In the genomic region with DNA sequence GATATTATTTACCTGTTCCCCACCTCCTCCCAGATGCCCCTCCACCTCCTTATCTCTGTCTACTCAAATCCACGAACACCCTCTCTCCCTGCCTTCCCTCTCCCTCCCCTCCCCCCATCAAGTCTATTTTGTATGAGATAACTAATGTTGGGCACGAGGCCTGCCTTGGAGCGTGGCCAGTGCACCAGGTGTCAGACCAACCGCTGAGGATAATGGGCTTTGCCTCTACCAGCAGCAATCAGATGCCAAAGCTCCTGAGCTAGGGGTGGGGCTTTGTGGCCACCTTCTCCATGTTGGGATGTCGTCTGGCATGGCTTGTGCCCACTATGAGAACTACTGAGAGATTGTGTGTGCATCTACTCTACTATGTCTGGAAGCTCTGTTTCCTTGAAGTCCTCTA, we compare ENCODE assay signal across 13 mouse cellular contexts.
A peak's percentile ranks its signal among the peaks of the same experiment; 100 is the strongest.
DNase-seq lines count a peak whose midpoint lies in the region; ATAC-seq and TF ChIP-seq lines count a peak whose summit lies in the region.
"Had no signal": no experiment of that assay in that cellular context is flagged by ENCODE, and none has a peak within 500 bp of the region (broad histone marks: within the 10 kb centered on the region; RNA-seq: fewer than 3 reads in every experiment).

No protein-coding gene starts in this region.

- H3K4me1 ChIP-seq in forebrain, embryonic 10.5 days: peaks cover 74% of the 10 kb centered on the region
- H3K4me1 ChIP-seq in forebrain, embryonic 11.5 days (replicated peaks; ENCODE audit: control insufficient read depth, insufficient read depth, low read length): peaks cover 11% of the 10 kb centered on the region
- H3K4me1 ChIP-seq in embryonic facial prominence, embryonic 15.5 days: 0 out of 2 replicates have a peak, but pooled peaks cover 2% of the 10 kb centered on the region
- H3K4me1 ChIP-seq: liver, embryonic 12.5 days had no signal

- no peaks in the 10 kb centered on the region for H3K9me3 ChIP-seq in forebrain, embryonic 10.5 days
- H3K9me3 ChIP-seq in forebrain, embryonic 11.5 days (ENCODE audit: control insufficient read depth, low read length): no peaks in the 10 kb centered on the region
- no peaks in the 10 kb centered on the region for H3K9me3 ChIP-seq in embryonic facial prominence, embryonic 15.5 days (replicated peaks)
- H3K9me3 ChIP-seq: liver, embryonic 12.5 days had no signal

- no peak overlapping the region for H3K9ac ChIP-seq in forebrain, embryonic 11.5 days (ENCODE audit: low read length)
- no peak overlapping the region for H3K9ac ChIP-seq in embryonic facial prominence, embryonic 15.5 days
- H3K9ac ChIP-seq: liver, embryonic 12.5 days had no signal

- intact Hi-C loops in left cerebral cortex, postnatal 4 days (cut with DNase I): no loop called here
- intact Hi-C loops in left cerebral cortex, adult 2 months (cut with DNase I): no loop called here
- intact Hi-C loops in gastrocnemius, postnatal 36 days (cut with DNase I): no loop called here

- no peak for TF ChIP-seq CTCF in left cerebral cortex, adult 2 months (IDR thresholded peaks at IDR 0.05)

- H3K4me2 ChIP-seq in forebrain, embryonic 11.5 days (ENCODE audit: low read depth, low read length, severe bottlenecking): no peak overlapping the region
- no peak overlapping the region for H3K4me2 ChIP-seq in embryonic facial prominence, embryonic 15.5 days (replicated peaks)
- H3K4me2 ChIP-seq: liver, embryonic 12.5 days had no signal

- no peak for ATAC-seq in forebrain, embryonic 11.5 days (replicated peaks; ENCODE audit: low FRiP score)
- ATAC-seq in embryonic facial prominence, embryonic 15.5 days (ENCODE audit: insufficient number of reproducible peaks, low FRiP score, low TSS enrichment, low read depth): peak; percentile 9; the same call in 1 of the 2 replicates
- ATAC-seq: liver, embryonic 12.5 days; Patski had no signal

- no peaks in the 10 kb centered on the region for H3K36me3 ChIP-seq in forebrain, embryonic 10.5 days (replicated peaks)
- H3K36me3 ChIP-seq in forebrain, embryonic 11.5 days (ENCODE audit: control insufficient read depth, insufficient read depth, low read length): no peaks in the 10 kb centered on the region
- no peaks in the 10 kb centered on the region for H3K36me3 ChIP-seq in embryonic facial prominence, embryonic 15.5 days
- H3K36me3 ChIP-seq: liver, embryonic 12.5 days had no signal

- peak overlapping the region; percentile 62 for H3K27ac ChIP-seq in forebrain, embryonic 10.5 days
- no peak overlapping the region for H3K27ac ChIP-seq in forebrain, embryonic 11.5 days (ENCODE audit: low read depth, low read length)
- no peak overlapping the region for H3K27ac ChIP-seq in left cerebral cortex, adult 2 months
- no peak overlapping the region for H3K27ac ChIP-seq in embryonic facial prominence, embryonic 15.5 days (replicated peaks)
- H3K27ac ChIP-seq: liver, embryonic 12.5 days had no signal

- WGBS in forebrain, embryonic 10.5 days: 79% methylated on average over 5 of the region's 5 CpGs
- 74% methylated on average over 5 of the region's 5 CpGs for WGBS in forebrain, embryonic 11.5 days
- 67% methylated on average over 5 of the region's 5 CpGs for WGBS in embryonic facial prominence, embryonic 15.5 days

- no peak overlapping the region for H3K4me3 ChIP-seq in forebrain, embryonic 10.5 days
- H3K4me3 ChIP-seq in forebrain, embryonic 11.5 days (ENCODE audit: low read depth, low read length): no peak overlapping the region
- H3K4me3 ChIP-seq in left cerebral cortex, adult 2 months: no peak overlapping the region
- H3K4me3 ChIP-seq in embryonic facial prominence, embryonic 15.5 days (replicated peaks): no peak overlapping the region
- H3K4me3 ChIP-seq: liver, embryonic 12.5 days had no signal

- no peak for DNase-seq in forebrain, embryonic 10.5 days (ENCODE audit: extremely low spot score, low spot score)
- no peak for DNase-seq in forebrain, embryonic 11.5 days (ENCODE audit: low spot score)
- DNase-seq in left cerebral cortex, postnatal 4 days: peak; percentile 80
- no peak for DNase-seq in left cerebral cortex, adult 2 months (ENCODE audit: extremely low spot score in 1 of 2, low spot score in 2 of 2)
- peak; percentile 89 for DNase-seq in cerebellum, adult 11-12 months
- no peak for DNase-seq in kidney, adult 8-10 months
- DNase-seq in gastrocnemius, postnatal 36 days: no peak
- DNase-seq: layer of hippocampus, adult 9-11 months; lung, postnatal 10 days; thymus, postnatal 25 days had no signal

- H3K27me3 ChIP-seq in forebrain, embryonic 10.5 days (ENCODE audit: poor library complexity, severe bottlenecking): no peaks in the 10 kb centered on the region
- no peaks in the 10 kb centered on the region for H3K27me3 ChIP-seq in forebrain, embryonic 11.5 days (ENCODE audit: control insufficient read depth, insufficient read depth, low read length)
- H3K27me3 ChIP-seq in embryonic facial prominence, embryonic 15.5 days: no peaks in the 10 kb centered on the region
- H3K27me3 ChIP-seq: liver, embryonic 12.5 days had no signal

Comparison
In these comparisons a context has a peak if more than half of its experiments do, and no peak if none do; other contexts are left out.
1. DNase-seq: peak in left cerebral cortex, postnatal 4 days (single experiment) and cerebellum, adult 11-12 months (single experiment); none in forebrain, embryonic 10.5 days (single experiment), forebrain, embryonic 11.5 days (single experiment), left cerebral cortex, adult 2 months (0 of 2), kidney, adult 8-10 months (0 of 2) and gastrocnemius, postnatal 36 days (0 of 2).